Mouse (Mus musculus) 3T3-L1 (cell line): Measurements from ENCODE around the gene Ctsw.

Experiments used
- DNase-seq: peaks from one replicate; pipeline ENCODE4 v3.0.0-alpha.2; 2015; ENCODE audit warnings: low read depth, low spot score

The Ctsw gene

DNA sequence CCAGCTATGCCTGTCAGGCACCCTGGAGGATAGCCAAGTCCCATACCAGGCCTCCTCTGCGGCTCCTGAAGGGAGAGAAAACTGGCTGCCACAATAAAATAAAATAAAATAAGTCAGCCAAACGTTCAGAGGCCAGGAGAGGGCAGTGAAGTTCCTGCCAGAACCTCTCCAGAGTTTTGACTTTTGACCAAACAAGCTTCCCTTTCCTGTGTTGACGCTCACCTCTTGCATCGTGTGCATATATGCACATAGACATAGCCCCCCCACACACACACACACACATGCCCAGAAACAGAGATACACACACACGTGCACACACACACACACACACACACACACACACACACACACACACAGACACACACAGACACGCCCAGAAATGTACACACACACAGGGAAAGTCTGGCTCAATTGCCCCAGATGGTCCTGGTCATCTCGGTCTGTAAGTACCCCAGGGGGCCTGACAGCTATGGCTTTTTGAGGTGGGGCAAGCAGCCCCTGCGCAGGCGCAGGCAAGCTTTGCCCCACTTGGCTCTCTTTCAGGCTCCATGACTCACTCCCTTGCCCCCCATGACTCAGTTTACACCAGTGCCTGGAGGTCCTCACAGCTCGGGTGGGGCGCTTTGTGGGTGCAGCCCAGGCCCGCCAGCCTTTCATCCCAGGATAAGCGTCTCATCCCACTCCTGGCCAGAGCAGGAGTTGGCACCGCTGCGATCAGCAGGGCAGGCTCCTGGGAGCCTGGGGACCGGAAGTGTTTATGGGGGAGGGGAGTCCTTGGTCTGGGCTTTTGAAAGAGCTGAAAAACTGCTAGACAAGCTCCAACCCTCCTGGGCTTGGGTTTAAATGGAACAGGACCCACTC lies 35.1 kb downstream of the Ctsw start:
- peak; percentile 97 for DNase-seq

DNA sequence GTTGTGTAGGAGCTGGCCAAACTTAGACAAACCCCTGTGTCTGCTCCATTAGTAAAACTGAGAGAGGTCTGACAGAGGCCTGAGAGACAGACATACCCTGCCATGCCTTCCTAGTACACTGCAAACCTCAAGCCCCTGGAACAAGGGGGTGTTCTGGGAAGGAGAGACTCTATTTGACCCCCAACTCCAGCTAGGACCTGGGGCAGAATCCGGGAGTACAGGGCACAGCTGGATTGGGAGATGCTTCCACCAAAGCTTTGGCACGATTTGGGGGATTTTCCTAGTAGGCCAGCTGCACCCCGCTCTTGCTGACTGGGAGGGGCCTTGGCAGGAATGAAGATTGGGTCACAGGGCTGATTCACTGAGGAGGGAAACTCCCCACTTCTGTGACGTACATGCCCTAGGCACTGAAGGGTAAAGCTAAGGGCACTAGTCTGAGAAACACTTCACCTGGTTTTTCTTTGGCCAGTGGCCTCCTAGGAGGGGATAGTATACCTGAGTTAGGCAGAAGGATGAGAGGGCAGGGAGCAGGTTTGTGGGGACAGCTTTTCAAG lies 36.3 kb downstream of the Ctsw start:
- DNase-seq: peak; percentile 94

DNA sequence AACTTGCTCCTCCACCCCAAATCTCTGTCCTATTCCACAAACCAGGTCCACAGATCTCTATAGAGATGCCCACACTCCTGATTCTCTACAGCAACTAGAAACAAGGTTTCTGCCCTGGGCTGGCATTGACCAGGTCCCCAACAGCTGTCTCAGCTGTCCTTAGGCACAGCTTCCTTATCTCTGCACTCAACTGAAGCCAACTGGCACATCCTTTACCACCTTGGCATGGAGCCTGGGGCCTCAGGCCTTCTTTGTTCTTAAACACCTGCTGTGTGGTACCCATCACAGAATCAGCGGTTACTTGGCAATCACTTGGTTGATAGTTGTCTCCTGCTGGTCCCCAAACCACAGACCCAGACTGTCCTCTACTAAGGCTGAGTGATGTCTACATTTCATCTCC lies 37.9 kb downstream of the Ctsw start:
- peak; percentile 49 for DNase-seq

DNA sequence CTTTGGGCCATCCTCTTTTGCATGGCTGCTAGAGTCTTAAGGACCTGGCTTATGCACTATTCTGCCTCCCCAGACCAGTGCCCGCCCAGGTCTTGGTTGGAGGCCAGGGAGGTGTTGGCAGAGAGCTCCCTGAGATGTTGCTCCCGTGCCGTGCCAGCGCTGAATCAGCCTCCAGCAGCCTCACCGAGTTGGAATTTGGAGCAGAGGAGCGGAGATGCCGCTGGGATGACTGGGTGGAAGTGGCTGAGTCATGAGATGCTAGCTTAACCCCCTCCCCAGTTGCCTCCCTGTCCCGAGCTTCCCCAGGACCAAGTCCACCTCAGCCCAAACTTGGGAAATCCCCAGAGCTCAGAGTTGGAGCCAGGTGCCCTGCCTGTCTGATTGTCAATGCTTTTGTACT lies 38.5 kb downstream of the Ctsw start:
- DNase-seq: peak; percentile 98

DNA sequence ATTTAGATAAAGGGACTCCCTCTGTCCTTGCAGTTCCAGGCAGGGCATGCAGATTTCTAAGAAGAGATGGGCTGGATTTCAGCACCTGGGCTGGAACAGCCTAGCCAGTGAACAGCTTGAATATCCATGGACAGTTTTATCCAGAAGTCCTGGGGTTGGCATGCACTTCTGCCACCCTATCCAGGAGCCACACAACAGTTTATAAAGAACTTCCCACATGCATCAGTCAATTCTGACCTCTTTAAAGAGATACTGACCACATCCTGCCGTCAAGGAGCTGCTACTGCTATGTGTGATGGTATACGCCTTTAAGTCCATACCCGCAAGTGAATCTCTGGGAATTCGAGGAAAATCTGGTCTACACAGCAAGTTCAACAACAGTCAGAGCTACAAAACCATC lies 39.1 kb downstream of the Ctsw start:
- peak; percentile 83 for DNase-seq

DNA sequence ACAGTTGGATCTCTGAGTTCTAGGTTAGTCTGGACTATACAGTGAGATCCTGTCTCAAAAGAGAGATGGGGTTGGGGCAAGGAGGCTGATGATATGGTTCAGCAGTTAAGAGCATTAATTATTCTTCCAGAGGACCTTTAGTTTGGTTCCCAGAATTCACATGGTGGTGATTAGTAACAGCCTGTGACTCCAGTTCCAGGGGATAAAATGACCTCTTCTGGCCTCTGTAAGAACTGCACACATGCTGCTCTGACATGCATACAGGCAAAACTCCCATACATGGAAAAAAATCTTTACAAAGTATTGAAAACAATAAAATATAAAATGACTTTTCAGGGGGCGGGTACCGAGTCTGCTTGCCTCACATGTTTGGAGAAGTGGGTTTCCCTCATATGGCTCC lies 40.2 kb downstream of the Ctsw start:
- DNase-seq: peak; percentile 87

DNA sequence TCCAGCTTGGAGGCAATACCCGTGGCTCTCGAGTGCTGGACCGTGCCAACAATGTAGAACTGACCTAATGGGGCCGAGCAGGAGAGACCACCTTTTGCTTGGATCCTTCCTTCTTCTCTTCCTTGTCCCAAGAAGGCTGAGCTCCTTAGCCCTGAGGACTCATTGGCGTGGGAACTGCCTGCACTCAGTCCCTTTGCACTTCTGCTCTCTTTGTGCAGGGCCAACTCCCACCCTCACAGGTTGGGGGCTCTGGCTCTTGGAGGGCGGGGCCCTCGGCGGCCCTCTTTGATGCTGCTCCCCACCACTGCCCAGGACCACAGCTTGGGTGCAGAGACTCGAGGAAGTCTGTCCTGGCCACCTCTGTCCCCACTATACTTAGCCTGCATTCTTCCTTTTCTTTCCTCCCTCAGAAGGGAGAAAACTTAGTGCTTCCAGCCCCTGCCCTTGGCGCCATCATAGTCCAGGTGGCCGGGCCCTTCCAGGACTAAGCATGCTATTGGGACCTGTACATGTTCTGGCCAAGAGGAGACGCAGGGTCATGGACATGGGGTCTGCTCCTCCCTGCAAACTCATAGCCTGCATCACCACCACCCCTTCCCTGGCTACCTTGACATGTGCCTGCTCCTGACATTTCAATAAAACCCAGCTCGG lies 41.5 kb downstream of the Ctsw start:
- no peak for DNase-seq

DNA sequence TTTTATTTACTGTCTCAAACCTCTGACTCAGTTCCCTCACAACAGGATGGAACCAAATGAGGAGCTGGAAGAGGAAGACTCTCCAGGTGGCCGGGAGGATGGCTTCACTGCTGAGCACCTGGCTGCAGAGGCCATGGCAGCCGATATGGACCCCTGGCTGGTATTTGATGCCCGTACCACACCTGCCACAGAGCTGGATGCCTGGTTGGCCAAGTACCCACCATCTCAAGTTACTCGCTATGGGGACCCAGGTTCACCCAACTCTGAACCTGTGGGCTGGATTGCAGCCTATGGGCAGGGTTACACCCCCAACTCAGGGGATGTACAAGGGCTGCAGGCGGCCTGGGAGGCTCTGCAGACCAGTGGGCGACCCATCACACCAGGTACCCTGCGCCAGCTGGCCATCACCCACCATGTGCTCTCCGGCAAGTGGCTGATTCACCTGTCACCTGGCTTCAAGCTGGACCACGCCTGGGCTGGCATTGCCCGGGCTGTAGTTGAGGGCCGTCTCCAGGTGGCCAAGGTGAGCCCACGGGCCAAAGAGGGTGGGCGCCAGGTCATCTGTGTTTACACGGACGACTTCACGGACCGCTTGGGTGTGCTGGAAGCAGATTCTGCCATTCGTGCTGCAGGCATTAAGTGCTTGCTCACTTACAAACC lies 42.3 kb downstream of the Ctsw start:
- DNase-seq: no peak

DNA sequence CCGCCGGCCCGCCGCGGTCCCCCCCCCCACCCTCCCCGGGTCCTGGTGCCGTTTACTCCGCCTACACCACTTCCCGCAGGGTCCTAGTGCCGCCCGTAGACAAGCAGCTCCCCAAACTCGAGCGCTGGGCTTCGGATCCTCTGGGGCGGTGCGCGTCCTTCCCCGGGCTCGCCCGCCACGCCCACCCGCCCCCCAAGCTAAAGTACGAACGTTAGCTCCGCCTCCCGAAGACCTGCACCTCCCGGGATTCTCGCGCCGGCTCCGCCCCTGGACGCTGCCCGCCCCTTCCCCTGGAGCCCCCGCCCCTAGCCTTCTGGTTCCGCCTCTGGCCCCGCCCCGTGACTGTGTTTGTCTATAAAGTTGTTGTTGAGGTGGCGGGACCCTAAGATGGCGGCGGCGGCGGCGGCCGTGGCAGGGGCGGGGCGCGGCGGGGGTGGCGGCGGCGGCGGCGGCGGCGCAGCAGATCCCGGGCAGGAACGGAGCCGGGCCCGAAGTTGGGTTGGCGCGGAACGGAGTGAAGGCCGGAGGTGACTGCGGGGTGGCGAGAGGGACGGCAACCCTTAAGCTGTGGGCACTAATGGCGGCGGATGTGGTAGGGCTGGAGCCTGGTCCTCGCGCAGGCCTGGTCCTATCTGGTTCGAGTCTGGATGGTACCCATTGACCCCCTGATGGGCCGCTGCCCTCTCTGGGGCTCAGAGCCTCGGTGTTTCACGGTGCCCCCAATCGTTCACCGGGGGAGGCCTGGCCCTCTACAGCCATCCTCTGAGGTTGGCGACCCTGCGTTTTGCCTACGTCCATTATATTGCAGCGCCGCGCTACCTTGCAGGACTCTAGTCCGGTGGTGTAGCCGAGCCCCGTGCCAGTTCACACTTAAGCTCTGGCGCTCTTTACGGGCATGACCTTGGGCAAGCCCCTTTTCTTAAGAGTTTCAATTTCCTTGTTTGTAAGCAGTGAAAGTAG lies 43.2 kb downstream of the Ctsw start, which contains the start of the genes Drap1 and AI837181:
Gene Drap1, minus strand, starts transcription at position 198 of the 960 bp plus-strand sequence.
Gene AI837181, plus strand, starts transcription at position 363 of the 960 bp plus-strand sequence.
- DNase-seq: peak; percentile 98

DNA sequence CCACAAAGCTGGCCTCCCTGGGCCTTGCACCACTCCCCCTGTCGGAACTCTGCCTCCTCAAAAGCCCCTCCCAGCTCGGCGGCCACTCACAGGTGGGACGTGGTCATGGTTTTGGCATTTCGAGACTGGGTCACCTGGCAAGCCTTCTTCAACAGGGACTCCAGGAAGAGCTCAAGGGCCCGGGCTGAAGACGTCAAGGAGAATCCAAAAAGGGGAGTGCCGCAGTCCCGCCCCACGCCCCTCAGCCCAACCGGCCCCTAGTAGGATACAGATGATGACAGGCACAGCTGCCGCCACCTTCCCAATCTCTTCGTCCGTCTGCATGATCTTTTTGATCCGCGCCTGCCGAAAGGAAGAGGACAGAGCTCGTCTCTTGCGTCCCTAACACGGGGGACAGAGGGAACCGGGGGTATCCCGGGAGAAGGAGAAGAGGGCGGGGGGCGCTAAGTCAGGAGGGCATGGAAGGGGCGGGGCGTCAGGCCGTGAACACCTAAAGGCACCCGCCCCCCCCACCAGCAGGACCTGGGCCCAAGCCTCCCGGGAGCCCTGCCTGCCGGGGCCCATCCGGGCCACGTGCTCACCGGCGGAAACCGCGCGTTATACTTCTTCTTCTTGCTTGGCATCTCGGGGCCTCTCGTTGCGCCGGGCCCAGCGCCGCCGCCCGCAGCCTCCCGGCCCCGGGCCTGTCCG lies 44.1 kb downstream of the Ctsw start:
- DNase-seq: peak; percentile 72

DNA sequence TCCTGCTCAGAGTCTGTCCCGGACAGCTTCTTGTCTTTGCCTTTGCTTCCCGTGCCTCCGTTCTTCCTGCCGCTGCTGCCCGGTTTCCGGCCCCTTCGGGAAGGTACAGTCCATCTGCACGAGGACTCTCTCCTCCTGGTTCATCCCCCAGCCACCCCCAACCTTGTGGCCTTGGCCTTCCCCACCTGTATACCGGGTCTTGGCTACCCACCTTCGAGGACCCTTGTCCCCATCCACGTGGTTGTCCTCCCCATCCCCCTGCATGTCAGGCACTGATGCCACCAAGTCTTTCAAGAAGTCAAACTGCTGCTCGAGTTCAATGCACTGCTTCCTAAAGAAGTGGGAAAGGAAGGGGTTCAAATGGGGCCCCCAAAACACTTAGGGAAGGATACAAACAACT lies 44.7 kb downstream of the Ctsw start:
- no peak for DNase-seq

DNA sequence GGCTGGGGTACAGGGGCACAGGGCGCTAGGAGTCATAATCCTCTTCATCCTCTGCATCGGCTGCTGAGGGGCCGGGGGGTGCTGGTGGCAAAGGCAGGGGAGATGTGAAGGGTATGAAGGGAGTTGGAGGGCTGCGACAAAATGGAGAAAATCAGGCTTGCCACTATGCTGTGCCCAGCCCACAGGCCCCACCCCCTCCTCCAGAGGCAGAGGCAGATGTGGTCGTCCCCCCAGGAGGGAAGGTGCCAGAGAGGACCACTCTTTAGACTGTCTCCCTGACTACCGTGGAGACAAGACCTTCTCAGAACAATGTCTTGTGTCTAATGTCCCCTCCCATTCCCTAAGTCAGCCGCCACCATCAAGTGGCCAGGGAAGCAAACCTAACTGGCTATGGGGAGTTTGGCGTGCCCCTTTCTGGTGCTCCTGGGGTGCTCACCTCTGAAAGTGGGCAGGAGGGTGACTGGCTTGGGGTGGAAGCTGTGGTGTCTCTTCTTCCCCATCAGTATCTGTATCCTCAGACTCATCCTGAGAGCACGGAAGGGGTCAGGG lies 45.3 kb downstream of the Ctsw start:
- DNase-seq: no peak

DNA sequence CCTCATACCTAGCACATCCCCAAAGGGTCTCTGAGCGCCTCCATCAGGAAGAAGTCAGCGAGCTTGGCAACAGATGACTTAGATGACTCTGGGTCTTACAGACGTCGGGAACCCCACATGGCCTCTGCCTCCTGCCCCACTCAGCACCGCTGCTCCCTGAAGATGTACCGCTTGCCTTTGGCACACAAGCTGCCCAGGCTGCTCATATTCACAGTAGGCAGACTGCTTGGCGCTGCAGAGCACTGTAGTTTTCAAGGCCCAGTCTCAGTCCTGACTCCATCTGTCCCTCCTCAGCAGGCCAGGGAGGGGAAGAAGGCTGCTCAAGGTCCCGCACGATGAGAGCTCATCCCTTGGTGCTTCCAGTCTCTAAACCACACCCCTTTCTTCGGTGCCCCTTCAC lies 46.0 kb downstream of the Ctsw start:
- no peak for DNase-seq

DNA sequence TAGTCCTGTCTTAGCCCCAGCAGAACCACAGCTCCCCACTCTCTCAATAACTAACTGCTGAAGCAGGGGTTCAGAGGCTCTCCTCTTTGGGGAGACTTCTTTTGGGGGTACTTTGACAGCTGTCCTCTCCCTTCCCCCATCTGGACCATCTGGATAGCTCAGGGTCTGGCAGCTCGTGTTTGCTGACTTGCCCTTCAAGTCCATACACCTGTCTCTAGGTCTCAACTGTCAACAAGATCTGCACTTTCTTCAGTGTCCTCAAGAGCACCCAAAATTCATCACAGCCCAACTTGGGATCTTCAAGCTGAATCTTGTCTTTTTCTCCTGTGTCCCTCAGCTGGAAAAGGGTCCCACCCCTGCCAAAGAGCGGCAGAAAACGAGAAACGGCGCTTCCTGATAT lies 46.5 kb downstream of the Ctsw start:
- no peak for DNase-seq

DNA sequence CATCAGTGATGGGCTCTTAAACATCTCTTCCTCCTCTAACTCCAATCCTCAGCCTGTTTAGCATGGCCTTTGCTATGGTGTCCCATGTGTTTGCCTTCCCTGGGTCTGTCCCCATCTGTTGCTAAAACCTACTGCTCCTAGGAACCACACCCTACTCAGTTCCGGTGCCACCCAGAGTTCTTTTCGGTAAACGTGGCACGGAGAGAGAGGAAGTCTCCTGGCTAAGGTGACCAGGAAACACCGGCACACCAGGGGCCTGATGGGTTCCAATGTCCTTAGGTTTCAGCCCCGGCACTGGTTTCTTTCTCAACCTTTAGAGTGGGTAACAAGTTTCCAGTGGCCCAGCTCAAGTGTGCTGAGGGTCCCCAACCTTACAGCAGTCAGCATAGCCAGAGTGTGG lies 47.7 kb downstream of the Ctsw start:
- no peak for DNase-seq

DNA sequence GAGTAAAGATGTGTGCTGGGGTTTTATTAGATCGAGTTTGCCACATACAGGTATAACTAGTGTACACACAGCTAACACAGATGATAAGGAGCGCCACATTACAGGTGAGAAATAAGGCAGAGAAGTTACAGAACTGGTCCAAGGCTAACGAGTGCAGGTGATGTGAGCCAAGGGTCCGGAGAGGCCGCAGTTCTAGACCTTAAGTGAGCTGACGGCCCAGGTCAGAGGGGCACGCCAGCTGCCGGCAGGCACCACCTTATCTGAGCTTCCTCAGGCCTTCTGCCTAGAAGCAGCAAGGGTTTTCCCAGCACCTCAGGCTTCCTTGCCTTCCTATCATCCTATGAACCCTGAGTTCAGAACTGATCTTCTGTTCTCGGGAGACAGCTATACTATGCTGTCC lies 48.7 kb downstream of the Ctsw start:
- DNase-seq: no peak

DNA sequence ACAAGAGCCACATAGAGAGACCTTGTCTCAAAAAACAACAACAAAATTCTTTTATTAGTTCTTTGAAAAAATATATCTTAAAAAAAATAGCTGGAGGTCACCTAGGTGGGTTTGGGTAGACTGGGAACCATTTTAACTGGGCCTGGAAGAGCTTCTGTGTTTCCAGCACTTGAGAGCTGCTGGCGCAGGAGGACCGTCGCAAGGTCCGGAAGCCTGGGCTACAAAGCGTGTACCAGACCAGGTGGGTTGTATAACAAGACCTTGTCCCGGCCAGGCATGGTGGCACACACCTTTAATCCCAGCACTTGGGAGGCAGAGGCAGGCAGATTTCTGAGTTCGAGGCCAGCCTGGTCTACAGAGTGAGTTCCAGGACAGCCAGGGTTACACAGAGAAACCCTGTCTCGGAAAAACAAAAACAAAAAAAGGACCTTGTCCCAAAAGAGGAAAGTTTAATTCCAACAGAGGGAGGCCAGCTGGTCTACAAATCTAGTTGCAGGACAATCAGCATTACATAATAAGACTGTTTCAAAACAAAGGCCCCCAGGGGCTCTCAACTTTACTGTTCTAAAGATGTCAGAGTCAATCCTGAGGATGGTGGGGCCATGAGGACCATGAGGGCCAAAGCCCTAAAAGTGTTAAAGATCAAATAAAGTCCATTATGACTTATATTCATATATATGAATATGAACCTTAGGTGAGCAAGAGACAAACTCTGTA lies 49.4 kb downstream of the Ctsw start:
- DNase-seq: no peak
